Mouse (Mus musculus) frontal cortex, postnatal 25 days (tissue): ENCODE data around the gene 3425401B19Rik.
A peak's percentile ranks its signal among the peaks of the same experiment; 100 is the strongest.

Experiments
- DNase-seq, 2 experiments: peaks; one replicate each; pipeline ENCODE4 v3.0.0; 2022; ENCODE audit warnings: low spot score in 2 of 2

The 3425401B19Rik gene

GRCm38 (mm10) chr14:32663099-32663498 is 22.0 kb downstream of the 3425401B19Rik start:
- no peak for DNase-seq

DNA sequence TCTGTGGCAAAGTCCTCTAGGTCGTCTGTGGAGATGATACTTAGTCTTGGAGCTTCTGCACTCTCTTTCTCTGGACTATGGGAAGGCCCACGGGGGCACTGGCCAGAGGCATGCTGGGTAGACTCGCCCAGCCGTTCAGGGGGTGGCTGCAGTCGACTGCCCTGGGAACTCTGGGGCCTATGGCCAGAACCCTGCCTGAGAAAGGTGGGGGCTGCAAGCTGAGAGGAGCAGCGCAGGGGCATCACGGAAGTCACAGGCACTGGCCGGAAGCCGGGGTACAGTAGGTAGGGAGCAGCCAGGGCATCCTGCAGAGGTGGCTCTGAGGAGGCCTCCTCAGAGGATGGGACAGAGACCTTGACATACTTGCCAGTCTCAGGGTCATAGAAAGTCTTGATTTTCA is 25.3 kb downstream of the 3425401B19Rik start:
- no peak for DNase-seq

DNA sequence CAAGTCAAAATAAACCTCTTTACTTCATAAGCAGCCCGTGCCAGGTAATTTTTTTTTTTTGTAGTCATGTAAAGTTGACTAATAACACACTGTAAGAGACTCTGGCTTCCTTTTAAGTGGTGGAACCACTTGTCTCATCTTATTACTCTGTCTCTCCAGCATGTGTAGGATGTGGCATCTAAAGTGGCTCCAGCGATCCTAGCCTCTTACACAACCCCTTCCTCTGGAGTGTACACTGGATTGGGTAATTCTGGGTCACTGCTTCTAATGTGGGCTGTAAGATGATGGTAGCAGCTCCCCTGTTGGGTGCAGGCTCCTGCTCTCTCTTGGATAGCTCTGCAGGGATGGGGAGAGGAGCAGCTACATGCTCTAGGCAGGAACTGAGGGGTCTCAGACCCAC is 46.6 kb downstream of the 3425401B19Rik start:
- no peak for DNase-seq

DNA sequence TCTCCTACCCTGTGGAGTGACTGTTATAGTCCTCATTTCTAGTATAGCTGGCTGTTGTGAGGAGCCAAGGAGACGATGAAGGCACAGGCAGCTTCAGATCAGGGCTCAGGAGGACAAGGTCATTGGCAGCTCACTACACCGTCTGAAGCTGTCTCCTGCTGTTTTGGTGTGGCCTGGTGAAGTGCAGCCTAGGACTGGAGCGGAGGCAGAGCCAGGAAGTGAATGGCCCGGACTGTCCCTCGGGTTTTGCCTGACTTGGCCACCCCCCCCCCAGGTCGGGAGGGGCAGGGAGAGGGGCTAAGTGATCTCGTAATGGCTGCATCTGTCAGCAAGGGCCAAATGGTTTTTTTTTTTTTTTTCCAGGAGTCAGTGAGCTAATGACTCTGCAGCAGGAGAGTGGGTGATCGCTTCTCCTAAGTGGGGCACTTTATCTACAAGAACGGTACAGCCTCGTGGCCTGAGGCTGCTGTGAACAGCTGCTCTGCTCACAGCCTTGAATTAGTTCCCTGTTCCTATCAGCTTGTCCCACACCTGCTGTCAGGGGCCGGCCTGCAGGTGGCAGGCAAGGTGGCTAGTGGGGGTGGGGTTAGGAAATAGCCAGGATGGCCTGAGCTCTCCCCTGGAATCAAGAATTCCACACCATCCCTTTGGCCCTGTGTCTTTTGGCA is 50.9 kb downstream of the 3425401B19Rik start:
- no peak for DNase-seq

GRCm38 (mm10) chr14:32632908-32633600 is 52.0 kb downstream of the 3425401B19Rik start:
- no peak for DNase-seq

DNA sequence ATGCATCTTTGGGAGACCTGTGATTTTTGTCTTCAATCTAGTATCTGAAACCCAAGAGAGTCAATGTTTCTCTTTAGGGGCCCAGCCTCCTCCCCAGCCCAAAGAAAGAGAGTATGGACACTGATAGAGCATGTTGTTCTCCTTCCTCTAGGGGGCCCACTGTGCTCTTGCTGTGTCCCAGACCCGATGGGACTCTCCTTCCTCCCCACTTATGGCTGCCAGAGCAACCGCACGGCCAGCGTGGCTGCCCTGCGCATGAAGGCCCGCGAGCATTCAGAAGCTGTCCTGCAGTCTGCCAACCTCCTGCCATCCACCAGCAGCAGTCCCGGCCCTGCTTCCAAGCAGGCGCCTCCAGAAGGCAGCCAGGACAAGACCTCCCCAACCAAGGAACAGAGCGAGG is 56.5 kb downstream of the 3425401B19Rik start:
- DNase-seq: no peak

DNA sequence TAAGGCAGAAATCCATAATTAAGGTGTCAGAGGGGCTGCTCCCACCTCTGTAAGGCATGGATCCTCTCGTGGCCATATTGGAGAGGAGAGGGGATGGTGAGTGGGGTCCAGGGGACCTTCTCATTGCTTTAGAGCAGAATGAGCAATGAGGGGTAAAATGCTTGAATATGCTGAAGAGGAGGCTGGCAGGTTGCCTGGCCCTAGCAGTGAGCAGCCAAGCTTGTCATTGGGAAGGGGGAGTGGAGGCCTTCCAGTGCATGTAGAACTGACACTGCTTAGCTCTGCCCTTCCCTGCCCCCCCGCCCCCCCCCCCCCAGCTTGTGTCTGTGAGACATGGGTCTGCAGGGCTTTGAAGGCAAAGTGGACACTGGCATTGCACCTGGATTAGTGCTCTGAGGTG is 57.8 kb downstream of the 3425401B19Rik start:
- no peak for DNase-seq

GRCm38 (mm10) chr14:32624811-32625210 is 60.3 kb downstream of the 3425401B19Rik start:
- no peak for DNase-seq

DNA sequence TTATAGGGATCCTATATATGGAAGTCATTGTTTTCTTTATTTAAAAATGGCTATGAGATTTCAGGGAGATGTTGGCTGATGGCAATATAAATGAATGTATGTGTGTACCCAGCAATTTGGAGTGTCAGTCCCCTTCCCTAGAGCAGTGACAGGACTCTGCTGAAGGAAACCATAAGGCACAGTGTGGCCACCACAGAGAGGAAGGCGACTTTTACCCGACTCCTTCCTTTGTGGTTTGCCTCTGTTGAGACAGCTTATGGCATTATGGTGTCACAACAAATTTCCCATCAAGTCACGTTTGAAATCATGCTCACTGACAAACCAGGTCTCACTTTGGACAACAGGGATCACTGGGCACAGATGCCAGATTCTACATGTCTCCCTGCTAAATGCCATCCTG is 60.8 kb downstream of the 3425401B19Rik start:
- DNase-seq: no peak

DNA sequence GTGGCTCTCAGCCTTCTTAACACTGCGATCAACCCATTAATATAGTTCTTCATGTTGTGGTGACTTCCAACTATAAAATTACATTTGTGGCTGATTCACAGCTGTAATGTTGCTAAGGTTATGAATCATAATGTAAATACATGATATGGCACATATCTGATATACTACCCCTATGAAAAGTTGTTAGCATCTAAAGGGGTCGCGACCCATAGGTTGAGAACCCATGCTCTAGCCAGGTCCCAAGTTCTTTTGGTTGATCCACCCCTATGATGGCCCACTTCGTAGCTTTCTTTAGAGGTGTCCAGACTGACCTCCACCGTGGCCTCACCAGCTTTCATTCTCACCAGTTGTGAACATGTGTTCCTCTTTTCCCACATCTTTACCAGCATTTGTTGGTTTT is 67.8 kb downstream of the 3425401B19Rik start:
- no peak for DNase-seq

DNA sequence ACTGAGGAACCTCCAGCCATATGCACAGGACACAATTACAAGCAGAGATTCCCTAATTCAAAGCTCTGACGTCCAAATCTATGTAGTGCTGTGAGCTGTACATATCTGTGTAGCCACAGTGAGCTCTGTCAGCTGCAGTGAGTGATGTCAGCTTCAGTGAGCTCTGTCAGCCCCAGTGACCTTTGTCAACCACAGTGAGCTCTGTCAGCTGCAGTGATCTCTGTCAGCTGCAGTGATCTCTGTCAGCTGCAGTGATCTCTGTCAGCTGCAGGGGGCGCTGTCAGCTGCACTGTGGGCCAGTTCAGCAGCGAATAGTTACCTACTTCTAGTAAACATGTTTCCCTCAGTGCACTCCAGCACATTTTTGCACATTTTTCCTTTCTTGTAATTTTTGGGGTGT is 75.7 kb downstream of the 3425401B19Rik start:
- DNase-seq: peak; percentile 31 to 34
